Mouse (Mus musculus) spleen, adult 2 months (tissue): Measurements from ENCODE around the gene Nup54.

ENCODE experiments used
- CTCF ChIP-seq: fragments of 200-500 bp; IDR thresholded peaks from 2 replicates; pipeline ENCODE4 v1.5.1; 2011; ENCODE audit warnings: mild to moderate bottlenecking, inconsistent platforms; ENCODE audit not compliant: insufficient read depth, insufficient read length, insufficient replicate concordance; ENCODE audit errors: extremely low read depth
- POLR2A ChIP-seq: fragments of 200-500 bp; IDR thresholded peaks from 2 replicates; pipeline ENCODE4 v1.6.1; 2011; ENCODE audit warnings: low read depth, low read length, inconsistent platforms

DNA sequence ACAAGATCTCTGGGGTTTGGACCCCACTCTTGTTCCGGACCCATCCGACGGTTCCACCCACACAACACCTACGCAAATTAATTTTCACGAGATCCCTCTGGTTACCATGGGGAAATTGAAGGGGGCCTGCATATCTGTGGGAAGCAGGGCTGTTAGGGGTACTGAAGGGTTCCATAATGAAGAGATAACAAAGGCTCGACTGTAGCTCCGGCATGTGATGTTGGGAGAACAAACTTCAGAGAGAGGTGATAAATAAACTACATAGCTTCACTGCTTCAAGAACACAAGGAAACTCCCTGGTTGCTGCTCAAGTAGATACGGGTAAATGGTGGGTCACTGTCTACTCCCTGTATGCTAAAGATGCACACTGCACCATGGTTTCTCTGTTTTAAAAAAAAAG lies 3.5 kb upstream of the Nup54 start:
- TF ChIP-seq CTCF (no peak), POLR2A (no peak)
